Mouse (Mus musculus): ENCODE results near the gene Rab43.

The Rab43 gene

GRCm38 (mm10) chr6:87811675-87812338 lies at the start of gene Rab43:
TSS of gene Rab43 (minus strand) at chr6:87812164.
- no peak for TF ChIP-seq GATA4 (IDR thresholded peaks at IDR 0.05; ENCODE audit: insufficient replicate concordance, low read length)

GRCm38 (mm10) chr6:87857071-87857470 lies 45.1 kb upstream of the Rab43 start:
- TF ChIP-seq GATA4 (IDR thresholded peaks at IDR 0.05; ENCODE audit: insufficient replicate concordance, low read length), result no peak

GRCm38 (mm10) chr6:87853446-87853845 lies 41.5 kb upstream of the Rab43 start:
- no peak for TF ChIP-seq GATA4 (IDR thresholded peaks at IDR 0.05; ENCODE audit: insufficient replicate concordance, low read length)

- no peak for TF ChIP-seq GATA4 (IDR thresholded peaks at IDR 0.05; ENCODE audit: insufficient replicate concordance, low read length)
Observed at GRCm38 (mm10) chr6:87851871-87852270, 39.9 kb upstream of the Rab43 start.

GRCm38 (mm10) chr6:87850900-87851614 lies 39.1 kb upstream of the Rab43 start, which contains the start of gene Cnbp:
TSS of gene Cnbp (minus strand) at chr6:87851106.
- TF ChIP-seq GATA4 (IDR thresholded peaks at IDR 0.05; ENCODE audit: insufficient replicate concordance, low read length), result peak; percentile 78; the same call in 1 of the 2 replicates

GRCm38 (mm10) chr6:87850155-87850899 lies 38.4 kb upstream of the Rab43 start:
- no peak for TF ChIP-seq GATA4 (IDR thresholded peaks at IDR 0.05; ENCODE audit: insufficient replicate concordance, low read length)

- no peak for TF ChIP-seq GATA4 (IDR thresholded peaks at IDR 0.05; ENCODE audit: insufficient replicate concordance, low read length)
Observed at GRCm38 (mm10) chr6:87849780-87850154, 37.8 kb upstream of the Rab43 start.

GRCm38 (mm10) chr6:87846813-87847212 lies 34.8 kb upstream of the Rab43 start:
- no peak for TF ChIP-seq GATA4 (IDR thresholded peaks at IDR 0.05; ENCODE audit: insufficient replicate concordance, low read length)

- no peak for TF ChIP-seq GATA4 (IDR thresholded peaks at IDR 0.05; ENCODE audit: insufficient replicate concordance, low read length)
Observed at GRCm38 (mm10) chr6:87845031-87845695, 33.2 kb upstream of the Rab43 start.

GRCm38 (mm10) chr6:87842254-87842653 lies 30.3 kb upstream of the Rab43 start:
- TF ChIP-seq GATA4 (IDR thresholded peaks at IDR 0.05; ENCODE audit: insufficient replicate concordance, low read length), result no peak

- no peak for TF ChIP-seq GATA4 (IDR thresholded peaks at IDR 0.05; ENCODE audit: insufficient replicate concordance, low read length)
Observed at GRCm38 (mm10) chr6:87841635-87842034, 29.7 kb upstream of the Rab43 start.

GRCm38 (mm10) chr6:87839797-87840341 lies 27.9 kb upstream of the Rab43 start:
- TF ChIP-seq GATA4 (IDR thresholded peaks at IDR 0.05; ENCODE audit: insufficient replicate concordance, low read length), result no peak

- peak; percentile 31; the same call in 1 of the 2 replicates for TF ChIP-seq GATA4 (IDR thresholded peaks at IDR 0.05; ENCODE audit: insufficient replicate concordance, low read length)
Observed at GRCm38 (mm10) chr6:87838551-87839197, 26.7 kb upstream of the Rab43 start, which contains the start of gene Isy1. TSS of gene Isy1 (minus strand) at chr6:87838798.

- TF ChIP-seq GATA4 (IDR thresholded peaks at IDR 0.05; ENCODE audit: insufficient replicate concordance, low read length), result no peak
Observed at GRCm38 (mm10) chr6:87835695-87836094, 23.7 kb upstream of the Rab43 start, which contains the start of gene Gm45140. TSS of gene Gm45140 (minus strand) at chr6:87835795.
